Comparison of ENCODE assay signal across 10 mouse cellular contexts in the genomic region with DNA sequence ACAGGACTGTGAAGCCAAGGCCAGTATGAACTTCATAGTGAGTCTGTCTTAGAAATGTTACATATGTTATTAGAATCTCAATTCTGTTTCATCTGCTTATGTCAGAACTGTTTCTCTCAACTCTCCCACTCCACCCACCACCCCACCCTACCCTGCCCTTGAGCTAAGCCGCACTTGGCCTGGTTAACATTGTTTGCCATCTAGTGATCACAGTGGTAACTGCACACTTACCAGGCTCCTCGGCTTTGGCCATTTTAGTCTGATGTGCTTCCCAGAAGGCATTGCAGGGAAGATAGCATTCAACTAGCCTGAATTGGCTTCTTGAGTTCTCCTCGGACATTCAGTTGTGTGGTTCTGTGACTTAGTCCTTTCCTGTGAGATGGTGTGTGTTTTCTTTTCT.
A peak's percentile ranks its signal among the peaks of the same experiment; 100 is the strongest.
DNase-seq lines count a peak whose midpoint lies in the region; ATAC-seq and TF ChIP-seq lines count a peak whose summit lies in the region.
"Had no signal": no experiment of that assay in that cellular context is flagged by ENCODE, and none has a peak within 500 bp of the region (broad histone marks: within the 10 kb centered on the region; RNA-seq: fewer than 3 reads in every experiment).

No protein-coding gene starts in this region.

- H3K9ac ChIP-seq in heart, adult 2 months (ENCODE audit: low read depth, low read length): no peak overlapping the region
- H3K9ac ChIP-seq in hindbrain, embryonic 12.5 days: no peak overlapping the region
- H3K9ac ChIP-seq in stomach, postnatal 0 days (ENCODE audit: low read length): no peak overlapping the region
- H3K9ac ChIP-seq: embryonic facial prominence, embryonic 15.5 days had no signal

- H3K4me2 ChIP-seq in hindbrain, embryonic 12.5 days (replicated peaks): no peak overlapping the region
- no peak overlapping the region for H3K4me2 ChIP-seq in stomach, postnatal 0 days (replicated peaks; ENCODE audit: low read depth)
- H3K4me2 ChIP-seq: embryonic facial prominence, embryonic 15.5 days had no signal

- H3K9me3 ChIP-seq in hindbrain, embryonic 12.5 days (replicated peaks): no peaks in the 10 kb centered on the region
- no peaks in the 10 kb centered on the region for H3K9me3 ChIP-seq in stomach, postnatal 0 days (ENCODE audit: control insufficient read depth, low read length)
- H3K9me3 ChIP-seq: embryonic facial prominence, embryonic 15.5 days; limb, embryonic 10.5 days had no signal

- 49% methylated on average over 3 of the region's 3 CpGs for WGBS in heart, adult 2 months
- WGBS in hindbrain, embryonic 12.5 days: 41% methylated on average over 3 of the region's 3 CpGs
- 64% methylated on average over 3 of the region's 3 CpGs for WGBS in stomach, postnatal 0 days

- H3K27me3 ChIP-seq in heart, adult 2 months (ENCODE audit: control insufficient read depth, insufficient read depth, low read length): no peaks in the 10 kb centered on the region
- no peaks in the 10 kb centered on the region for H3K27me3 ChIP-seq in hindbrain, embryonic 12.5 days
- H3K27me3 ChIP-seq in stomach, postnatal 0 days (ENCODE audit: control insufficient read depth, insufficient read depth, low read length): no peaks in the 10 kb centered on the region
- H3K27me3 ChIP-seq: embryonic facial prominence, embryonic 15.5 days had no signal

- H3K4me1 ChIP-seq in heart, adult 2 months (ENCODE audit: control insufficient read depth, insufficient read depth, low read length): no peaks in the 10 kb centered on the region
- no peaks in the 10 kb centered on the region for H3K4me1 ChIP-seq in hindbrain, embryonic 12.5 days
- no peaks in the 10 kb centered on the region for H3K4me1 ChIP-seq in stomach, postnatal 0 days (replicated peaks; ENCODE audit: control insufficient read depth, insufficient read depth)
- H3K4me1 ChIP-seq: embryonic facial prominence, embryonic 15.5 days had no signal

- 0 out of 2 replicates have a peak, but pooled peaks have one; percentile 57 for ATAC-seq in hindbrain, embryonic 12.5 days (ENCODE audit: low FRiP score)
- no peak for ATAC-seq in stomach, postnatal 0 days (ENCODE audit: low FRiP score, low TSS enrichment)

- H3K4me3 ChIP-seq in heart, adult 2 months: no peak overlapping the region
- no peak overlapping the region for H3K4me3 ChIP-seq in hindbrain, embryonic 12.5 days
- H3K4me3 ChIP-seq in stomach, postnatal 0 days (ENCODE audit: low read depth, low read length): no peak overlapping the region
- H3K4me3 ChIP-seq: embryonic facial prominence, embryonic 15.5 days; limb, embryonic 10.5 days had no signal

- H3K27ac ChIP-seq in heart, adult 2 months: no peak overlapping the region
- H3K27ac ChIP-seq in hindbrain, embryonic 12.5 days: no peak overlapping the region
- no peak overlapping the region for H3K27ac ChIP-seq in stomach, postnatal 0 days (replicated peaks)
- H3K27ac ChIP-seq: embryonic facial prominence, embryonic 15.5 days; limb, embryonic 10.5 days had no signal

- H3K79me2 ChIP-seq in heart, adult 2 months (replicated peaks; ENCODE audit: control insufficient read depth, insufficient read depth, low read length): no peaks in the 10 kb centered on the region

- TF ChIP-seq CTCF in heart, adult 2 months (IDR thresholded peaks at IDR 0.05): peak; percentile 29
- peak; percentile 58 for TF ChIP-seq CTCF in stomach, postnatal 0 days (IDR thresholded peaks at IDR 0.05; ENCODE audit: low read depth)

- no peaks in the 10 kb centered on the region for H3K36me3 ChIP-seq in heart, adult 2 months (ENCODE audit: control insufficient read depth, insufficient read depth, low read length)
- no peaks in the 10 kb centered on the region for H3K36me3 ChIP-seq in hindbrain, embryonic 12.5 days
- H3K36me3 ChIP-seq in stomach, postnatal 0 days (ENCODE audit: control insufficient read depth, insufficient read depth, low read length): no peaks in the 10 kb centered on the region
- H3K36me3 ChIP-seq: embryonic facial prominence, embryonic 15.5 days; limb, embryonic 10.5 days had no signal

- DNase-seq in heart, adult 2 months: no peak
- DNase-seq in heart, adult 9 months (ENCODE audit: low spot score in 2 of 2): no peak
- DNase-seq in thymus, postnatal 25 days: peak; percentile 7
- DNase-seq in thymus, postnatal 36 days: no peak
- no peak for DNase-seq in stomach, postnatal 0 days (ENCODE audit: low spot score)
- no peak for DNase-seq in spleen, postnatal 4 days (ENCODE audit: low spot score in 2 of 2)
- no peak for DNase-seq in thymus, postnatal 10 days (ENCODE audit: low spot score in 2 of 2)

- intact Hi-C loops in heart, adult 2 months (cut with DNase I): no loop called here

- no peak for TF ChIP-seq POLR2A in heart, adult 2 months (IDR thresholded peaks at IDR 0.05; ENCODE audit: insufficient read depth, low read depth, low read length)

- no peak for TF ChIP-seq EP300 in heart, adult 2 months (IDR thresholded peaks at IDR 0.05; ENCODE audit: insufficient read depth, low read depth, low read length)
- TF ChIP-seq EP300 in stomach, postnatal 0 days (optimal IDR thresholded peaks at IDR 0.05): no peak
